Comparison of ENCODE assay signal across 8 mouse cellular contexts in genomic region chr1:59144543-59144942, GRCm38 (mm10). TPM values are rescaled to one million over a fixed set of nuclear protein-coding genes. Genes with fewer than 3 reads are reported as not detected.
DNase-seq lines count a peak whose midpoint lies in the region; TF ChIP-seq lines count a peak whose summit lies in the region.
"Had no signal": no experiment of that assay in that cellular context is flagged by ENCODE, and none has a peak within 500 bp of the region (broad histone marks: within the 10 kb centered on the region; RNA-seq: fewer than 3 reads in every experiment).

No protein-coding gene starts in this region.

- H3K79me2 ChIP-seq in MEL (ENCODE audit: control insufficient read depth, insufficient read depth, low read length, poor library complexity) = no peaks in the 10 kb centered on the region

- no peaks in the 10 kb centered on the region for H3K27me3 ChIP-seq in kidney, adult 2 months (replicated peaks; ENCODE audit: control insufficient read depth, insufficient read depth, low read length)
- H3K27me3 ChIP-seq in MEL (ENCODE audit: control insufficient read depth in 1 of 2, insufficient read depth in 2 of 2, low read length in 2 of 2) = peaks cover 0 to 1% of the 10 kb centered on the region in 2 experiments; a peak in 2 of 4 replicates
- no peaks in the 10 kb centered on the region for H3K27me3 ChIP-seq in forebrain, embryonic 10.5 days (ENCODE audit: poor library complexity, severe bottlenecking)

- H3K9ac ChIP-seq in MEL (ENCODE audit: control insufficient read depth, low read depth, low read length, poor library complexity, severe bottlenecking) = no peak overlapping the region

- no peak for TF ChIP-seq POLR2A in kidney, adult 2 months (IDR thresholded peaks at IDR 0.05; ENCODE audit: low read depth, low read length)
- no peak for TF ChIP-seq POLR2A in MEL (IDR thresholded peaks at IDR 0.05; ENCODE audit: control insufficient read depth in 1 of 2, insufficient read depth in 1 of 2, low read depth in 1 of 2, low read length in 2 of 2, poor library complexity in 1 of 2)

- peak; percentile 66 for DNase-seq in kidney, adult 2 months
- no peak for DNase-seq in kidney, adult 11 months
- peak; percentile 39 for DNase-seq in MEL (ENCODE audit: low read depth, low spot score)
- peak; percentile 11 for DNase-seq in c-Kit-positive CD71-positive TER-119-positive erythroid progenitor cells, embryonic 14.5 days (ENCODE audit: low spot score)
- DNase-seq in lung, adult 18-20 months = peak; percentile 32 to 40
- DNase-seq in thymus, postnatal 4 days = peak; percentile 60
- DNase-seq in forebrain, embryonic 10.5 days (ENCODE audit: extremely low spot score, low spot score) = no peak

- H3K27ac ChIP-seq in kidney, adult 2 months (ENCODE audit: insufficient read depth, low read depth, low read length) = no peak overlapping the region
- H3K27ac ChIP-seq in MEL (ENCODE audit: control insufficient read depth, low read depth, low read length) = no peak overlapping the region
- H3K27ac ChIP-seq in forebrain, embryonic 10.5 days = no peak overlapping the region

- H3K4me1 ChIP-seq in kidney, adult 2 months (ENCODE audit: control insufficient read depth, insufficient read depth, low read length) = no peaks in the 10 kb centered on the region
- no peaks in the 10 kb centered on the region for H3K4me1 ChIP-seq in MEL (ENCODE audit: control insufficient read depth in 1 of 2, insufficient read depth in 2 of 2, low read length in 2 of 2)
- no peaks in the 10 kb centered on the region for H3K4me1 ChIP-seq in forebrain, embryonic 10.5 days

- WGBS in kidney, adult 2 months = 70% methylated on average over 10 of the region's 10 CpGs
- WGBS in forebrain, embryonic 10.5 days = 82% methylated on average over 10 of the region's 10 CpGs

- peak; percentile 34 for TF ChIP-seq RAD21 in MEL (IDR thresholded peaks at IDR 0.05; ENCODE audit: low read depth, low read length)

- H3K36me3 ChIP-seq in kidney, adult 2 months (ENCODE audit: control insufficient read depth, insufficient read depth, low read length) = no peaks in the 10 kb centered on the region
- H3K36me3 ChIP-seq in MEL (ENCODE audit: control insufficient read depth in 1 of 2, insufficient read depth in 2 of 2, low read length in 2 of 2) = no peaks in the 10 kb centered on the region
- H3K36me3 ChIP-seq in forebrain, embryonic 10.5 days (replicated peaks) = no peaks in the 10 kb centered on the region

- TF ChIP-seq CTCF in kidney, adult 2 months (conservative IDR thresholded peaks at IDR 0.05; ENCODE audit: insufficient read depth, insufficient read length, low read depth, low read length) = peak; percentile 76
- TF ChIP-seq CTCF in MEL (IDR thresholded peaks at IDR 0.05 in 2 of 3, conservative IDR thresholded peaks at IDR 0.05 in 1 of 3; ENCODE audit: control insufficient read depth in 1 of 3, insufficient read depth in 1 of 3, low read depth in 2 of 3, low read length in 3 of 3, poor library complexity in 1 of 3, severe bottlenecking in 1 of 3) = peak; percentile 43 to 65 (median 60)

- TF ChIP-seq EP300 in MEL (IDR thresholded peaks at IDR 0.05; ENCODE audit: low read depth in 1 of 2, low read length in 2 of 2) = no peak

- H3K9me3 ChIP-seq in MEL (replicated peaks; ENCODE audit: insufficient read depth, low read length) = no peaks in the 10 kb centered on the region
- no peaks in the 10 kb centered on the region for H3K9me3 ChIP-seq in forebrain, embryonic 10.5 days
- H3K9me3 ChIP-seq: megakaryocyte, embryonic 14.5 days had no signal

- H3K4me3 ChIP-seq in kidney, adult 2 months (ENCODE audit: insufficient read depth, low read depth, low read length) = no peak overlapping the region
- no peak overlapping the region for H3K4me3 ChIP-seq in MEL (ENCODE audit: control insufficient read depth in 1 of 2, insufficient read depth in 1 of 2, low read depth in 2 of 2, low read length in 2 of 2)
- no peak overlapping the region for H3K4me3 ChIP-seq in forebrain, embryonic 10.5 days
- H3K4me3 ChIP-seq: megakaryocyte, embryonic 14.5 days had no signal

TF ChIP-seq in MEL, 35 proteins besides CTCF, POLR2A, EP300 and RAD21:
- peak; percentile 82 for TF ChIP-seq SMC3 (IDR thresholded peaks at IDR 0.05; ENCODE audit: low read depth, low read length)
- peak; percentile 34; the same call in 1 of the 2 replicates for TF ChIP-seq ZC3H11A (IDR thresholded peaks at IDR 0.05; ENCODE audit: low read depth, low read length)
- no peak for TF ChIP-seq ZMIZ1 (IDR thresholded peaks at IDR 0.05; ENCODE audit: low read depth, low read length)

RNA-seq across cellular contexts. Expression of gene Mpp4, which starts 18.6 kb away (rescaled TPM):
- polyA plus RNA-seq in kidney, adult 2 months (2012; rRNA removed) = 2.6 TPM in 2 replicates
- 0.23 and 0.29 TPM in 2 replicates for total RNA-seq in MEL (2012; rRNA removed)
- under 1 TPM in 1 of 2 experiments, not detected in 1; 0.19 TPM for polyA plus RNA-seq in MEL (2012; ENCODE audit: insufficient read depth in 1 of 2, insufficient read length in 2 of 2, low read depth in 1 of 2, low replicate concordance in 2 of 2, missing spikeins in 1 of 2)
- 0.14 and 0.20 TPM in 2 replicates for polyA plus RNA-seq in forebrain, embryonic 10.5 days (2016; fragmentation: Nextera tagmentation; extraction: Ambion mirVana)

RNA-seq across cellular contexts. Expression of gene Tmem237, which starts 24.3 kb away (rescaled TPM):
- 9.6 and 10.3 TPM in 2 replicates for polyA plus RNA-seq in kidney, adult 2 months (2012; rRNA removed)
- 13.0 and 13.2 TPM in 2 replicates for total RNA-seq in MEL (2012; rRNA removed)
- polyA plus RNA-seq in MEL (2012; ENCODE audit: insufficient read depth in 1 of 2, insufficient read length in 2 of 2, low read depth in 1 of 2, low replicate concordance in 2 of 2, missing spikeins in 1 of 2) = 10 to 100 TPM in 1 of 2 experiments, not detected in 1; 20.1 TPM
- 49.1 and 51.8 TPM in 2 replicates for polyA plus RNA-seq in forebrain, embryonic 10.5 days (2016; fragmentation: Nextera tagmentation; extraction: Ambion mirVana)

RNA-seq across cellular contexts. Expression of gene C2cd6, which starts 49.8 kb away (rescaled TPM):
- 0.06 TPM in 1 of 2 replicates, not detected in the other for polyA plus RNA-seq in kidney, adult 2 months (2012; rRNA removed)
- not detected in 2 replicates for total RNA-seq in MEL (2012; rRNA removed)
- polyA plus RNA-seq in MEL (2012; ENCODE audit: insufficient read depth in 1 of 2, insufficient read length in 2 of 2, low read depth in 1 of 2, low replicate concordance in 2 of 2, missing spikeins in 1 of 2) = not detected
- 0.09 TPM in 1 of 2 replicates, not detected in the other for polyA plus RNA-seq in forebrain, embryonic 10.5 days (2016; fragmentation: Nextera tagmentation; extraction: Ambion mirVana)

Comparison
In these comparisons a context has a peak if more than half of its experiments do, and no peak if none do; other contexts are left out.
1. DNase-seq: peak in kidney, adult 2 months (single experiment), MEL (single experiment), c-Kit-positive CD71-positive TER-119-positive erythroid progenitor cells, embryonic 14.5 days (single experiment), lung, adult 18-20 months (2 of 2) and thymus, postnatal 4 days (single experiment); none in kidney, adult 11 months (single experiment) and forebrain, embryonic 10.5 days (single experiment).